Mouse (Mus musculus) spleen, adult 12 weeks (tissue): ENCODE measurements around the gene Tstd1.

Source experiments
- DNase-seq: peaks from one replicate; pipeline ENCODE4 v3.0.0; 2022; ENCODE audit warnings: low spot score

The Tstd1 gene

DNA sequence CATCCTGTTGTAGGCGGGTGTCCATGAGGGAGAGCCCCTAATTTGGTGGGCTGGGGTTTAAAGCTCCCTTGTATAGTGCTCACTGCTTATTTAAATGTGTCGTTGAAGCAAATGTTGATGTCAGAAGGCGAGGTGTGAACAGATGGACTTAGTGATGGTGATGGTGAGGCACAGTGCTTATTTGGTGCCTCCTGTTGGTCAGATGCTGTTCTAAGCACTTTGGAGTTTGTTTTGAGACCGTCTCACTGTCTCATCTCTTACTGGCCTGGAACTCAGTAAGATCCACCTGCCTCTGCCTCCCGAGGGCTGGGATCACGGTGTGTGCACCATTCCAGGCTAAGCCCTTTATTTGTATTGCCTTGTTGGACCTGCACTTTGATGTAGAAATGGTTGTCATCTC, 36.3 kb downstream of the Tstd1 start:
- DNase-seq = no peak

DNA sequence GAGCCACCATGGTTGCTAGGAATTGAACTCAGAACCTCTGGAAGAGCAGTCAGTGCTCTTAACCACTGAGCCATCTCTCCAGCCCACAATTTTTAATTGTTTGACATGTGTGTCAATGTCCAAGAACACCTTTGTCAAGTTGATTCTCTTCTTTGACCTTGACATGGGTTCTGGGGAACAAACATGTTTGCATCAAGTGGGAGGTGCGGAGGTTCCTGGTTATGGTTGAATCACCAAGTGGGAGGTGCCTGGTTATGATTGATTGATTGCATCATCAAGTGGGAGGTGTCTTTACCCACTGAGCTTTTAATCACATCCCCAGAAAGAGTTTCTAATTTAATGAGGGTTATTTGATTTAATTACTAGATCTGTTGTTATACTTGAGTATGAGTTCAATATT, 38.9 kb downstream of the Tstd1 start:
- DNase-seq = no peak

DNA sequence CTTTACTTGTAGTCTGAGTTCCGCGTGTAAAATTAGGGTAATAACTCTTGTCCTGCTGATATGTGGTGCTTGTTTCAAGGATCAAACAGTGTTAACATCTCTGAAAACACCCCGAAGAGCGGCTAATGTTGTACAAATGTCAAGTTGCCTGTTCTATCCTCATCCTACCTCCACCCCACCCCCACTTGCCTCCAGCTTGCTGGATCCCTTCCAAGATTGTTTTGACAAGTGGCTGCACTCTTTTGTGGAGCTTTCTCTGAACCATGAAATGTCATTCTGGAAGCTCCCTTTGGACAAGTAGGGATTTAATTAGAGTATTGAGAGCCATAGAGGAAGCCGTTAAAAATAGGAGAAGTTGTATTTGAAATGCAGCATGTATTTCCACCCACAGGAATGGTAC, 41.1 kb downstream of the Tstd1 start:
- no peak for DNase-seq

DNA sequence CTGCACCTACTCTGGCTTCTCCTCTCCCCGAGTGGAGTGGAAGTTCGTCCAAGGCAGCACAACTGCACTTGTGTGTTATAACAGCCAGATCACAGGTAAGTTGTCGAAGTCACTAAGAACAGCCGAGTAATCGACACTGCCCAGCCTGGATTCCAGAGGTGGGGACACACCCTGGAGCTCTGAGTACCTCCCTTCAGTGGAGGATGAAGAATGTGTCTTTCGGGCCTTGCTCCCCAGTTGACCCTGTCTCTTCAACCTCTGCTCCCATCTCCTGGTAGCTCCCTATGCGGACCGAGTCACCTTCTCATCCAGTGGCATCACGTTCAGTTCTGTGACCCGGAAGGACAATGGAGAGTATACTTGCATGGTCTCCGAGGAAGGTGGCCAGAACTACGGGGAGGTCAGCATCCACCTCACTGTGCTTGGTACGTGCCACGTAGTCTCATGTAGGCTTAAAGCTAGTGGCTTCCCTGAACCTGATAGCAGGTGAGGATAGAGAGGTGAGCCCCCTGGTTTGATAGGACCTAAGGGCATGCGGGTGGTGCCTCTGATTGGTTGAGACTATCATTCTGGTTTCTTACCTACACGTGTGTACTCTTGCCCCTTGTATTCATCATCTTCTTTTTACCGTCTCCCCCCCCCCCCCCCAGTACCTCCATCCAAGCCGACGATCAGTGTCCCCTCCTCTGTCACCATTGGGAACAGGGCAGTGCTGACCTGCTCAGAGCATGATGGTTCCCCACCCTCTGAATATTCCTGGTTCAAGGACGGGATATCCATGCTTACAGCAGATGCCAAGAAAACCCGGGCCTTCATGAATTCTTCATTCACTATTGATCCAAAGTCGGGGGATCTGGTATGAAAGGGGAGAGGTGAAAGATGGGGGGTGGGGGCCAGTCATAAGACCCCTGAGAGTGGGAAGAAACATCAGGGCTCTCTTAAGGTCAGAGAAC, 42.2 kb downstream of the Tstd1 start:
- no peak for DNase-seq

DNA sequence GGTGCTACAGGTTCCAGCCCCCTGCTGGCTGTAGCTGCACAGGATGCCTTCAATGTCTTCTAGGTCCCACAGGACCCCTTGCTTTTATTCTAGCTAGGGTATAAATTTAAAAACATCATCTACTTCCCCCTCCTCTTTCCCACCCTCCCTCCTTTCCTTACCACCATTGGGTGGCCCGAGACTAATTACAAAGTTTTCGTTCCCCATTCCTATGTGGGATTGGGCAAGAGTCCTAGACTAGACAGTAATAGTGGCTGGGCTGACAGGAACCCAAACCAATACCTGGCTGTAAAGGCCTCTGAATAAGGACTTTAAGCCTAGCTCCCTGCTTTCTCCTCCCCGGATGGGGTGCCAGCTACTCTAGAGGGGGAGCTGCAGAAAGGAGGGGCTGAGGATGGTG, 44.5 kb downstream of the Tstd1 start:
- DNase-seq = no peak

DNA sequence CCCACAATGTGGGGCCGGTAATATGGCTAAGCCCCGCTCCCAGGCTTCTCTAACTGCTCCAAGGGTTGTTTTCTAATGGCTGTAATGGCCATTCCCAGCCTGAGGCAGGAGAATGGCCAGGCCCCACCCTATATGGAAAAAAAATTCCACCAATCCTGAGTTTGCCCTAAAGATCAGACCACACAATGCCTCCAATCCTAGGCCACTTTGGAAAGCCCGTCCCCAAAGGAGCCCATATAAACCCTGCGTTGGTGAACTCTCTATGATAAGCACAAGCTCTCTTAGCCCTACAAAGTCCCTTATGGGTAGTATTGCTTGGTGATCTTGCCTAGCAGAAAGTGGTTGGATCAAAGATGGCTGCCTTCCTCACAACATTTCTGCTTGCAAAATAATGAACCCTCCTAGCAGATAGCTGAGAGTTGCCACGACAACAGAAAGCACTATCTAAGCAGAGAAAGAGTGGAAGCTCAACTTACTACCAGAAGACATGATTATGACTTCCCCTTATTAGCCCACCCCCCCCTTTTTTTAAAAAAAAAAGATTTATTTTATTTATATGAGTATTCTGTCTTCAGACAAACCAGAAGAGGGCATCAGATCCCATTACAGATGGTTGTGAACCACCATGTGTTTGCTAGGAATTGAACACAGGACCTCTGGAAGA, 47.2 kb downstream of the Tstd1 start:
- no peak for DNase-seq

DNA sequence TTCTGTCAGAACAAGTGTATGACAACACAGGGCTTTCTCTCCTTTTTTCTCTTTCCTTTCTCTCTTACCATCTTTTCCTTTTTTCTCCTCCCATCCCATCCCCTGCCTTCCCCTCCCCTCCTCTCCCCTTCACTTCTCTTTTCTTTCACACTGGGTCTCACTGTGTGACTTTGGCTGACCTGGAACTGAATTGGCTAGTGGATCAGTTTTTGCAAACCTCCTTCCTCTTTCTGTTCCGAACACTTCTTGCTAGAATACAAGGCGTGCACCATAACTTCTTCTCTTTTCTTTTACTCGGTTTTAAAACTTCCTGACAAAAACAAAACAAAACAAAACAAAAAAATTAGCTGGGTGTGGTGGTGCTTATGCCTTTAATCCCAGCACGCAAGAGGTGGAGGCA, 47.9 kb downstream of the Tstd1 start:
- no peak for DNase-seq

DNA sequence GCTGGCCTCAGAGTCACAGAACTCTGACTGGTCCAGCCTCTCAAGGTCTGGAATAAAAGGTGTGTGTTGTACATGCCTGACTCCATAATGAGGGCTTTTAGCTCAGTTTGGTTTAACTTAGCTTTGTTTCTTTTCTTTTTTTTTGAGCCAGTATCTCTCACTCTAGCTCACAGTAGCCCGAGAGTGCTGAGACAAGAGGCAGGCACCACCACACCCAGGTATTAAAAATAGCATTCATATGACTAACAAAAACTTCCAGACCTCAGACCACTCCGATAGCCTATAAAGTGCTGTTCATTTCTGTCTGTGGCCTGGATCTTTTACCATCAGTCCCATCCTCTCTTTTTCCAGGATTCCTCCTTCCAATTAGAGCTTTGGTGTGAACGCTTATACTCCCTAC, 51.0 kb downstream of the Tstd1 start:
- DNase-seq = no peak
